Mouse (Mus musculus) adrenal gland, postnatal 36 days (tissue): ENCODE measurements around the gene Reep6. TPM values are rescaled to one million over a fixed set of nuclear protein-coding genes. Genes with fewer than 3 reads are reported as not detected.

Source experiments
- DNase-seq, 2 experiments: peaks; one replicate each; pipeline ENCODE4 v3.0.0; 2021; ENCODE audit warnings: mixed read lengths in 1 of 2
- total RNA-seq, 2 experiments: library from RNA; stranded (reverse); gene quantifications; 2 replicates each; pipeline ENCODE4 v1.2.3; 2021

Reep6 gene
- total RNA-seq, 2 experiments from 2014 or later, result 11.0 to 13.7 TPM

DNA sequence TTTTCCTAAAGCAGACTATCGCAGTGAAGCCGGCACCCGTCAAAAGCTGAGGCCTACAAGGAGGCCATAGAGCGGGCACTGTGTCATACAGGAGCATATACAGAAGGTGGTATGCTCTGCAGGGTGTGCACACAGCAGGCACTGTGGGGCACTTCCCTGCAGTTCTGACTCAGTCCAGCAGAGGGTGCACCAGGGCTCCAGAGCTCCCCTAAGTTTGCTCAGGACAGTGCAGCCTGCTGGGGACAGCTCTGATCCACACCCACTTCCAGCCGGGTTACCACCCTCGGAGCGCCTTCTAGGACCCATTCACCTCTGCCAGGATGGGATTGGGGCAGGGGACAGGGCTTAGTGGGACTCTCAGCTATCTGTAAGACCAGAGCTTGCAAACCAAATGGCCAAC is 20.5 kb downstream of the Reep6 start:
- DNase-seq, result peak; percentile 88 to 91

DNA sequence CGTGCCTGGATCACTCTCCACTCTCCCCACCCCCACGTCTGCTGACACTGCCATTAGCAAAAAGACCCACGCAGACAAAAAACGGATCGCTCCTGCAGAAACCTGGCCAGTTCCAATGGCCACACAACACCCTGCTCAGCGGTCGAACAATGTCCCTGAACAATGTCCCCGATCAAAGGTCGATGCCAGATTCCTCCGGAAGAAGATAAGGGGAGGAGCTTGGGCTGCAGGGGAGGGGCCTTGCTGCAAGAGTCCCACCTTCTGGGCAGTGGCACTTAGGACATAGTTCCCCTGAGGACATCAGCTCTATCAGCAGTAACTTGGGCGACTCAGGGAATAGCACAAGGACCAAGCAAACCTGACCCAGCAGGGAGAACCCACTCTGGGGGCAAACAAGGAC is 22.1 kb downstream of the Reep6 start:
- no peak for DNase-seq

DNA sequence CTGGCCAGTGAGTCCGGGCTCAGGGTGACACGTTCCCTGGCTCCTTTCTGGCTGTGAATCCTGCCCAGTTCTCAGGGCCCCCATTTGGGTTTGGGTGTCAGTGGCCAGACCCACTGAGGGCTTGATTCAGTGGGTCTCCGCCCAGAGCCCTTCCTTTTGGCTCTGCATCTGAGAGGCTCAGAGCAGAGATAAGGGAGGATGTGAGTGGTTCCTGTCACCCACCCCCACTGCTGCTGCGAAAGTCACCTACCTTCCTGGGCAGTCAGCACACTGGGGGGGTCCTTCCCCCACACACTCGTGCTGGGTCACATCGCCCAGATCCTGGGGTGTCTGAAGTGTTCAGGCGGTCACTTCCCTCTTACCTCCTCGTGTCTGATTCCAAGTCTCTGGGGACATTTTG is 23.0 kb downstream of the Reep6 start:
- DNase-seq, result no peak

DNA sequence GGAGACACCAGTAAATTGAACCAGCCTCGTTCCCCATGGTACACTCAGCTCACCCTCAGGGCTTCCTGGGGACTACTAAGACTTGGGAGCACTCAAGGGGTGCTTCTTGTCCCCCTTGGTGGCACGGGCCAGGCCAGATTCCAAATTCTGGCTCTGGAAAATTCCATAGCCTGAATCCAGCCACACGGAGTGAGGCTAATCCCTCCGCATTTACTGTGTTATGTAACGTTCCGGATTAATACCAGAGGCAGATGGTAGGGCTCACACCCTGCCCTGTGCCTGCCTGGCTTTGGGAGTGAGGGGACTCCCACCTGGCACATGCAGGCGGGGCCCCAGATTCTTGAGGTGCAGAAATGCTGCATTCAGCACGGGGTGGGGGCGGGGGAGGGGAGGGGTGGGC is 25.7 kb downstream of the Reep6 start:
- DNase-seq, result no peak

DNA sequence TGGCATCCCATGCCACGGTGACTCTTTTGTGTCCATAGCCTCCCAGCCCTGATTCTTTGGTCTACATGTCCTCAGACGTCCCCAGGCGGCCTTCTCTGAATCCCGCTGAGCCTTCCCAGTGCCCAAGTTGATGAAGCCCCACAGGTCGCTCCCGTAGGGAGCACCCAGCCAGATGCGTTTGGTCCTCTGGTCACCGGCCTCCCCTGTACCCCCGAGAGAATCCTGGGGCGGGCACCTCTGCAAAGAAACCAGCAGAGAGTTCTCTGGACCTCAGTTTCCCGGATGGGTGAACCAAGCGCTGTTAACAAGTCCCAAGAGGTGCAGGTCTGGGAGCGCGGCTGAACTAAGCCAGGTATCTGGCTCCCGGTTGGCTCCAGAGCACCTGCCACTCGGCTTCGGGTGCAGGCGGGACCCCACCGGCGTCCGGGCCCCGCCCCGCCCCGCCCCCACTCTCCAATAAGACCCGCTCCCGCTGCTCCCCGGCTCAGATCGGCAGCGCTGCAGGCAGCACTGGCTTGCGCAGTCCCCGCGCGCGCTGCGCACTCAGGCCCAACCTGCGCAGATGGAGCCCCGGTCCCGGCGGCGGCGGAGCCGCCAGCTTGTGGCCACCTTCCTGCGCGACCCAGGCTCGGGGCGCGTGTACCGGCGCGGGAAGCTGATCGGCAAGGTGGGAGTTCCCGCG is 26.4 kb downstream of the Reep6 start, which contains the start of gene Plk5:
TSS of gene Plk5 (plus strand) at position 459 of the 682 bp plus-strand sequence.
- DNase-seq, result no peak

DNA sequence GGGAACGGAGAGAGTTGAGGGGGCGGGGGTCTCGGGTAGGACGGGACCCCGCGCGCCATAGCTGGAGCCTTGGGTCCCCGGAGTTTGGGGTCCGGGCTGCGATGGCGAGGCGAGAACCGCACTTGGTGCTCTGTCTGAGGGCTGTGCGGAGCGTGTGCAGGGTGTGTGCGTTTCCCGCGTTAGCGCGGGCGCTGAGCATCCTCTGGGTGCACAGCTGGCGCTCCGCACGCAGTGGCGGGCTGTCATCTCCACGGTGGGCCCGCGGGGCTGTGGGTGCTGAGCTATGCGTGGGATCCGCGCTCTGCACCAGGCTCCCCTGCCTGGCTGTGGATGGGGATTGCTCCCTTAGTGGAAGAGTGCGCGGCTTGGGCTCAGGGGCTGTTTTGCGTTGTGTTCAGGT is 27.0 kb downstream of the Reep6 start:
- DNase-seq, result no peak

DNA sequence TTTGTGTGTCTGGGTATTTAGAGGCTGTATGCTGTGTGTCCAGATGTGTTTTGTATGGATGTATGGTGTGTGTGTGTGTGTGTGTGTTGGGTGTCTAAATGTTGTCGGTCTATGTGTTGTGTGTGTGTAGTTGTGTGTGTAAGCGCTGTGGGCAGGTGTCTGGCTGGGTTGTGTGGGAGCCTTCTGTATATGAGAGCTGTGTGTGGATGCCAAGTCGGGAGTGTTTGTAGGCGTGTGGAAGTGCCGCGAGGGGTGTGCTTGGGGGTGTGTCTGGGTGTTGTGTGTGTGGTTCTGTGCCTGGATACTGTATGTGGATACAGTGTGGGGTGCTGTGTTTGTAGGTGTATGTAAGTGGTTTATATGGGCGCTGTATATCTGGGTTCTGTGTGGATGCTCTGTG is 27.6 kb downstream of the Reep6 start:
- no peak for DNase-seq

DNA sequence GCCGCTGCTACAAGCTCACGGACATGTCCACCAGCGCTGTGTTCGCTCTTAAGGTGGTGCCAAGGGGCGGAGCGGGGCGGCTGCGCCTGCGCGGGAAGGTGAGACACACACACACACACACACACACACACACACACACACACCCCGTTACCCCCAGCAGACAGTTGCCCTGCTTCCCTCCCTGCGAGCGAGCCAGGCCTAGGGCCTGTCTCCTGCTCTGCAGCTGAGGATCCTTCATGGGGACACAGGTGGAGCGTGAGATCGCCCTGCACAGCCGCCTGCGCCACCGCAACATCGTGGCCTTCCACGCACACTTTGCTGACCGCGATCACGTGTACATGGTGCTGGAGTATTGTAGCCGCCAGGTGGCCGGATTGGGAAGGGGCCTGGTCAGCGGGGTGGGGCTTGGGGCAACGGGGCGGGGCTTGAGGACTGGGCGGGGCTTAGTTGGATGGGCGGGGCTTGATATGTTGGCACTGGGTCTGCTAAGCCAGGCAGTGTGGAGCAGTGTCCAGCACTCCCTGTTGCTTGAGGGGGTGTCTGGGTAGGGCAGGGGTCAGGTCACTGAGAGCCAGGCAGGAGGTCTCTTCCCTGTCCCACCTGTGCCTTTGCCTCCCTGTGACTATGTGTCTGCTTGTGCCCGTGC is 28.4 kb downstream of the Reep6 start:
- peak; percentile 53 to 57 for DNase-seq

DNA sequence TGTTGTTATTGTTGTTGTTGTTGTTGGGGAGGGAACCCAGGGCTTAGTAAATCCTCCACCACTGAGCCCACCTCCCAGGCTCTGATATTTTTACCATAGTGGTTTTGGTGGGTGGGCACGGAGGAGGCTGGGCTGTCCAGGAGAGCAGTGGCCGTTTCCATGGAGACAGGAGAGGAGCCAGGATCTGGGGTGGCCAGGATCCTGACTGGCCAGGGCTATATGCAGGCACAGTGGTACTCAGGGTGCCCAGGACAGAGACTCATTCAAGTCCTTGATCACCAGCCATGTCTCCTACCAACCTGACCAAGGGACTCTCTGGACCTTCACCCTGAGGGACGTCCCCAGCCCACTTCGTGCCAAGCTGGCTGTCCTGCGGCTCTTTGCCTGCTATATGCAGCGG is 34.0 kb downstream of the Reep6 start:
- DNase-seq, result no peak

DNA sequence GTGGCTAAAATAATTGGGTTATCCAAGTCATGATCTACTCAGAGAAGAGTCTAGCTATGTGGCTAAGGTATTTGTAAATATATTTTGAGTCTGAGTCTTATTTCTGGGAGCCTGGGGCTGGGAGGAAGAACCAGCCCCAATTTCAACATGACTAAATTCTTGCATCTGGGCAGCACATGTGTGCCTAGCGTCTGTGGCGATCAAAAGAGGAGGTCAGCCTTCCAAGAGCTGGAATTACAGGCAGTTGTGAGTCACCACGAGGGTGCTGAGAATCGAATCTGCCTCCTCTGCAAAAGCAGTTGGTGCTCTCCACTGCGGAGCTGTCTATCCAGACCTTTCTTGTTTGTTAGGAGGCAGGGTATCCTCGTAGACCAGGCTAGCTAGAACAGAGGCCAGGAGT is 36.0 kb downstream of the Reep6 start:
- no peak for DNase-seq

DNA sequence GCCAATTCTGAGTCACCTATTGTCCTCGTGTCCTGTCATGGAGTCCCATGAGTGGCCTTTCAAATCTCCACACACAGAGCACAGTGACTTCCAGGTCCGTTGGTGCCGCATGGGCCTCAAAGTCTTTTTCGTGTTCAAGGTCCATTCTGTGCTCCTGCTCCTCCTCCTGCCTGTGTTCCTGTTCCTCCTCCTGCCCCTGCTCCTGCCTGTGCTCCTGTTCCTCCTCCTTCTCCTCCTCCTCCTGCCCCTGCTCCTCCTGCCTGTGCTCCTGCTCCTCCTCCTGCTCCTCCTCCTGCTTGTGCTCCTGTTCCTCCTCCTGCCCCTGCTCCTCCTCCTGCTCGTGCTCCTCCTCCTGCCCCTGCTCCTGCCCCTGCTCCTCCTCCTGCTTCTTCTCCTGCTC is 38.2 kb downstream of the Reep6 start:
- DNase-seq, result no peak

DNA sequence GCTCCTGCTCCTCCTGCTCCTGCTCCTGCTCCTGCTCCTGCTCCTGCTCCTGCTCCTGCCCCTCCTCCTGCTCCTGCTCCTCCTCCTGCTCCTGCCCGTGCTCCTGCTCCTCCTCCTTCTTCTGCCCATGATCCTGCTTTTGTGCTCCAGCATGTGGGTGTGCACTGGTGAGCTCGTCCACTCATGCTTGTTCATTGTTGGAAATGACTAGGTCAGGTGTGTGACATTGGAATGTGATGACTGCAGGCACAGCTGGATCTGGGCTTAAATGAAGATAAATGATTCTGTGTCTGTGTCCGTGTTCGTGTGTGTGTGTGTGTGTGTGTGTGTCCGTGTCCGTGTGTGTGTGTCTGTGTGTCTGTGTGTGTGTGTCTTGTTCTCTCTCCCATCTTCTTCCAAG is 38.6 kb downstream of the Reep6 start:
- no peak for DNase-seq

DNA sequence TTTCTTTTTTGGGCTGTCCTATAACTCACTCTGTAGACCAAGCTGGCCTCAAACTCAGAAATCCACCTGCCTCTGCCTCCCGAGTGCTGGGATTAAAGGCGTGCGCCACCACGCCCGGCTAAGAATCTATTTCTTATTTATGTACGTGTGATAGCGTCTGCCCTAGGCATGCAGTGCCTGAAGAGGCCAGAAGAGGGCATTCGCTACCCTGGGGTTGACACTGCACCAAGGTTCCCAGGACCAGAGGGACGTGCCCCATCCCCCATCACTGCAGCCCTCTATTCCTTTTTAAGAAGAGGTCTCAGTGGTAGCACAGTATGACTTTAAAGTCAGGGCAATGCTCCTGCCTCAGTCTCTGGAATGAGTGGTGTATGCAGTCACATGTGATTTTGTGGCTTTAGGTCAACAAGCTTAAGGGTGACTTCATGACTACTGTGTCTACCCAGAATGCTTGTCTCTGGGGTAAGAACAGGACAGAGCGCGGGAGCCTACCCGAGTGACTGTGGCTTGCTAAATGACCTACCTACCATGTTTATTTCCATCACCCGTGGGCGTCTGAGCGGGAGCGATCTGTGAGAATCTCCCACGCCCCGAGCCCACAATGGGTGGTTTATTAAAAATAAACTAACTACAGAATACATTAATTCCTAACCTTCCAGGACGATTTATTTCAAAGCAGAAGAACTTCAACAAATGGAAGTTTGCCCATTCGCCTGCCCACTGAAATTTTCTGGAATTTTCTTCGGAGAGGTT is 40.4 kb downstream of the Reep6 start:
- DNase-seq, result peak in 1 of 2 experiments; percentile 41

DNA sequence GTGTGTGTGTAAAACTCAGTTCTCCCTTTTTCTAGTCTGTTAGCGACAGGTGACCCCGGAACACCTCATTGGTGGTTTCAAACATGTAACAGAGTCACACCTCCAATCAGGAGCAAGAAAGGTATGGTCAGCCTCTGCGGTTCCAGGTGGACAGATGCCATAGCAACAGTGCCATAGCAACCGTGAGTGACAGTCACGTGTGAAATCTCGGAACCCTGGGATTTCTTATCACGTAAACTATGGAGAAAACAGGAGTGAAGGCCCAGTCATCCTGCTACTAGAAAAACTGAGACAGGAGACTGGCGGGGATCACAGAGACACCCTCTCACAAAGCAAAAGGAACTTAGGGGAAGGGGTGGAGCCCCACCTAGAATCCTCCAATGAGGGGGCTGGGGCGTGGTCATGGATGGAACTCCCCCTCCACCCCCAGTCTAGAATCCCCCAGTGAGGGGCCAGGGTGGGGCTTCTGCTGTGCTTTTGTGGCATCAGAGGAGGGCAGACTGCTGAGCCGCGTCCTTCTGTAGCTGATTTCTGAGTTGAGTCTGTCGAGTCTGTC is 41.7 kb downstream of the Reep6 start:
- DNase-seq, result peak in 1 of 2 experiments; percentile 47

DNA sequence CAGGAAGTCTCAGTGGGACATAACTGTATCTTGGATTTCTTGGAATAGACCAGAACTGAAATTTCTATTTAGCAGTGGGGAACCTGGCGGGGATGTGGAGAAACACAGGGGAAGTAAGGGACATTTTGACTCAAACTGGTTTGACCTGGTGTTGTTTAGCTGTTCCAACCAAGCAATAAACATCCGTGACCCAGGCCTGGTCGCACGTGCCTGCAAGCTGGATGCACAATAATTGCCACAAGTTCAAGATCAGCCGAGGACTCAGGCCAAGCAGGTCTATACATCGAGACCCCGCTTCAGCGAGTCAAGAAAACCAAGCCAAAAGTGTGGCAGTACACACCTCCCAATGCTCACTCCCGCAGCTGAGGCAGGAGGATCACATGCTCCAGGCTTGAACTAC is 42.2 kb downstream of the Reep6 start:
- no peak for DNase-seq

DNA sequence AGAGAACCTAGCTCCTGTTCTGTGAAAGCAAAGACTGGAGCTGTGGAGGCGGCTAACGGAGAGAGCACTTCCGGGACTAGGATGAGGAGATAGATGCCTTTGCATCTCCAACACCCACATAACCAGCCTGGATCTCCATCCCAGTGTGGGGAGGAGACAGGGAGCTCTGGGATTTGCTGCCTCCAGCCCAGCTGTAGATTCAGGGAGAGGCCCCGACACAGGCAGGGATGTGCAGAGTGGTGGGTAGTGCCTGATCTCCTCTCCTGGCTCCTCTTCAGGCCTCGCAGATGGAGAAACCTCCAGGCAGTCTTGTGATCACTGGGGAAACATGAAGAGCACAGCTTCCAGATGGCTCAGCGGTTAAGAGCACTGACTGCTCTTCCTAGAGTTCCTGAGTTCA is 43.0 kb downstream of the Reep6 start:
- DNase-seq, result no peak

DNA sequence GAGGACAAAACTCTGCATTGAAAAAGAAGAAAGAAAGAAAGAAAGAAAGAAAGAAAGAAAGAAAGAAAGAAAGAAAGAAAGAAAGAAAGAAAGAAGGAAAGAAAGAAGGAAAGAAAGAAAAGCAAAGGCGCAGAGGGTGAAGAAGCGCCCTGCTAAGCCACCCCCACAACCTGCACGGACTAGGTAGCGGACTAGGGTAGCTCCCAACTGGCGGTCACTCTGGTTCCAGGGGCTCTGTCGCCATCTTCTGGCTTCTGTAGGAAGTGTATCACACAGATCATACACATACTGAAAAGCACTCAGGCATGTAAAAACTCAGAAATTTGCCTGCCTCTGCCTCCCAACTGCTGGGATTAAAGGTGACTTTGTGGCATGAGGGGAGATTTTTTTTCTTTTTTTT is 44.3 kb downstream of the Reep6 start:
- peak; percentile 82 to 83 for DNase-seq

DNA sequence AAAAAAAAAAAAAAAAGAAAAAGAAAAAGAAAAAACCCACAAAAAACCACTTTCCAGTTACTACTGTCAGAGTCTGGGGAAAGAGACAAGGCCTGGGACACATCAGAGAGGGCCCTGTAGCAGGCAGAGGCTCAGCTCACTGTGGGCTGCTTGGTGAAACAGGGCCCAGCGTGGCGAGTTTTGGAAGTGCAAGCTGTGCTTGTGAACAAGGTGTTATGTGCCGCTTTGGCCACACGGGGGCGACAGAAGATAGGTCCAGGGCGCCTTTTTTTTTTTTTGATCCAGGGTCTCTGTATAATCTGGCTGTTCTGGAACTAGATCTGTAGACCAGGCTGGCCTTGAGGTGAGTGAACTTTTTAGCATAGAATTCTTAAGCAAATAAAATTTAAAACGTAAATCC is 46.4 kb downstream of the Reep6 start:
- DNase-seq, result peak; percentile 93

DNA sequence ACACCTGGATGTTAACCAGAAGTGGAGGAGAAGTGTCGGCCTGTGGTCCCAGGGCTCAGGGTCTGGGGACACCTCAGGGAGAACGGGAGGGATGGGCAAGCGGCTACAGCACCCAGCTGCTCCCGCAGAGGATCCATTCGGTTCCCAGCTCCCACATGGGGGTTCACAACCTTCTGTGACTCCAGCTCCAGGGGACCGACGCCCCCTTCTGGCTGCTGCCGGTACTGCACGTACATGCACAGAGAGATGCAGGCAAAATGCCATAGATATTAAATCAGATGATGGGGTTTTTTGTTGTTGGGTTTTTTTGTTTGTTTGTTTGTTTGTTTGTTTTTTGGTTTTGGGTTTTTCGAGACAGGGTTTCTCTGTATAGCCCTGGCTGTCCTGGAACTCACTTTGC is 48.0 kb downstream of the Reep6 start:
- peak; percentile 34 to 60 for DNase-seq

DNA sequence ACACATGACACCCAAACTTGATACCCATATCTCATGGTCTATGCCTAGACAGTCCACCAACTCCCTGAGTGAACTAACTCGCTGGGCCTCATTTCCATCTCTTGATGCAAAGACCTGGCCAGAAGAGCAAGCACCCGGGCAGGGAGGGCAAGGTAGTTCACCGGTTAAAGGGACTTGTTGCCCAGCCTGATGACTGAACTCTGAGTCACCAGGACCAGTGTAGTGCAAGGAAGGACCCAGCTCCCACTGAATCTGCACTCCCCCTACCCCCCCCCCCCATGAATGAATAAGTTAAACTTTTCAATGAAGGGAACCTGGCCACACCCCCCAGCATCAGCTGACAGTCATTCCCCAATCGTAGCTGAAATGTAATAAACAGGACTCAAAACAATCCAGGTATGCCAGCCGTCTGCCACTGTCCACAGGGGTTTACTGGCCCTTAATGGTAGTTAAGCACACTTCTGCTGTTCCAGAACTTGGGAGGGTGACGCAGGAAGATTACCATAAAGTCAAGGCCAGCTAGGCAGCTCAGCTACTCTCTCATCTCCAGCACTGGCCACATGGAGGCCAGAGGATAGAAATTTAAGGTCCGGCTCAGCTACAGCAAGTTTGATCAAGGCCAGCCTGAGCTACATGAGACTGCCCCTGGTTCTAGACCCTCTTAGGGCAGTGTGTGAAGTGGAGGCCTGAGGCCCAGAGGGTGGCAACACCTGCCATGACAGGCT is 53.0 kb downstream of the Reep6 start:
- DNase-seq, result peak; percentile 64 to 65

DNA sequence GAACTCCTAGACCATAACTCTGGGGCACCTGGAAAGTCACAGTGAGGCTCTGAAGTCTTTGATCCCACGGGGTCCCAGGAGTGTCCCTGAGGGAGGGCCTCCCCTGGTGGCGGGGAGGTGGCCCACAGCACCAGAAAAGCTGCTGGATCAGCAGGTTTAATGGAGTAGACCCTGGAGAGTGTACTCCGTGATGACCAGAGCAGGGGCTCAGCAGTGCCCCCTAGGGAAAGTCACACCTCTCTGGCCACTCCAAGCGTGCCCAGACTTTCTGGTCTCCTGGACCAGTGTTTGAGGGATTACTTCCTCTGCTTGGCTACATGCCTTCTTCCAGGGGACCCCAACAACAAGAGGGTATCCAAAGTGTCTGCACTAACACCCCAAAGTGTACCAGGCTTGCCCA is 53.7 kb downstream of the Reep6 start:
- no peak for DNase-seq

DNA sequence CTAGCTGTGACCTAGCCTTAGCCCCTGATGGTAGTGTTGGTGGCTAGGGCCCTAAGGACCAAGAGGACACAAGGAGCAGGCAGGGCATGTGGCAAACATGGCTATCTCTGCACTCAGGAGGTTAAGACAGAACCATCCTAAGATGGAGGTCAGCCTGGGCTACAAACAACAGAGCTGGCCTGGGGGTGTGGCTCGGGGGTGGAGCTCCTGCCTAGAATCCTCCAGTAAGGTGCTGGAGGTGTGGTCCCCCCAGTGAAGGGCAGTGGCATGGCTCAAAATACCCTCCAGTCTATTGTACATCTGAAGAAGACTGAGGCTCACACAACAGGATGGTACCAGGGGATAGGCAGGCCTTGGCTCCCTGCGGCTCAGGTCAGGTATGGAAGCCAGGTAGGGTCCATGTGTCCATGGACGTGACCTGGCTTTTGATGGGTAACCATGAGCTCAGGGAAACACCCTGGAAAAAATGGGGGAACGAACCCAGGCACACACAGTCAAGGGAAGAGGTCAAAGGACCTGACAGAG is 54.4 kb downstream of the Reep6 start:
- DNase-seq, result peak in 1 of 2 experiments; percentile 48
